Mouse (Mus musculus) right cerebral cortex, postnatal 14 days (tissue): ENCODE data around the gene Eme2.

Experiments
- DNase-seq: peaks from one replicate; pipeline ENCODE4 v3.0.0; 2022

Eme2 gene

DNA sequence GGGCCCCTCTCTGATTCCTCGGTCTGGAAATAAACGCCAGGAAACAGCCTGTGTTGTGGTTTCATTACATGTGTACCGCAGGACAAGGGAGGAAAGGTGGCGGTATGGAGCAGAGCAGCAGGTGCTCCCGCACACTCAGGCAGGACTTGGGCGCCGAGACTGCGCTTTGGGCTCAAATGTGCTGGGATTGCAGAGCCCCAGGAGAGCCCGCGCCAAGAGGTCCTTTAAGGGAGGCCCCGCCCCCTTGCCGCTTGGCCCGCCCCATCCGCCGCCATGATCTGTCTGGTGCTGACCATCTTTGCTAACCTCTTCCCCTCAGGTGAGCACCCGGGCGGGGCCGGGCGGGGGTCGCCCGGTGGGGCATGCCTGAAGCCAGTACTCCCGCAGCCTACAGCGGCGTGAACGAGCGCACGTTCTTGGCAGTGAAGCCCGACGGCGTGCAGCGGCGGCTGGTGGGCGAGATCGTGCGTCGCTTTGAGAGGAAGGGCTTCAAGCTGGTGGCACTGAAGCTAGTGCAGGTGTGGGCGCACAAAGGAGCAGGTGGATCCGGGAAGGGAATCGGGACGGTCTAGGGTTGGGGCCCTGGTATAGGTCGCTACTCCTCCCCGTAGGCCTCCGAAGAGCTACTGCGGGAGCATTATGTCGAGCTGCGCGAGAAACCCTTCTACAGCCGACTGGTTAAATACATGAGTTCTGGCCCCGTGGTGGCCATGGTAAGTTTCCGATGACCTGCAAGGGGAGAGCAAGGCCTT is 1.5 kb upstream of the Eme2 start, which contains the start of gene Nme3:
TSS of gene Nme3 (plus strand) at position 260 of the 752 bp plus-strand sequence.
- peak; percentile 74 for DNase-seq

DNA sequence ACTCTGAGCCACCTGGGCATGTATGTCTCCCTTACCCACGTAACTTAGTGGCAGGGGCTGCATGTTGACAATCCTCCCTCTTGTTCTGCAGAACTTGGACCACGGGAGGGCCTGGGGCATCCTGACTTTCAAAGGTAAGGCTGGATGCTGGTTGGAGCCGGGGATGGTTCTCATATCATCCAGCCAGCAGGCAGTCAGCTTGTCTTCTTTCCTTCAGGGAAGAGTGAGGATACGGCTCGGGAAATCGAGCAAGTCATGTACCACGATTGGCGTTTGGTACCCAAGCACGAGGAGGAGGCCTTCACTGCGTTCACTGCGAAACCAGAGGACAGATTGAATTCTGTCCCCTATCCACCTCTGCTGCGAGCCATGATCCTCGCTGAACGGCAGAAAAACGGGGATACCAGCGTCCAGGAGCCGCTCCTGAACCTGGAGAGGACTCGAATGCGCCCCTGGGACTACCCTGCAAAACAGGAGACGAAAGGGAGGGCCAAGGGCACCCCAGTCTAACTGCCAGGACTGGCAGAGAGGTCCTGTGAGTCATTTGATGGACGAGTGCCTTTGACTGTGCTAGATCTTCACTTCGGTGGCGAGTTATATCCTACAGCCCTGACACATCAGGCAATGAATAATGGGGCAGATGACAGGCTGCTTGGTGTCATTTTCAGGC is 819 bp upstream of the Eme2 start:
- no peak for DNase-seq

DNA sequence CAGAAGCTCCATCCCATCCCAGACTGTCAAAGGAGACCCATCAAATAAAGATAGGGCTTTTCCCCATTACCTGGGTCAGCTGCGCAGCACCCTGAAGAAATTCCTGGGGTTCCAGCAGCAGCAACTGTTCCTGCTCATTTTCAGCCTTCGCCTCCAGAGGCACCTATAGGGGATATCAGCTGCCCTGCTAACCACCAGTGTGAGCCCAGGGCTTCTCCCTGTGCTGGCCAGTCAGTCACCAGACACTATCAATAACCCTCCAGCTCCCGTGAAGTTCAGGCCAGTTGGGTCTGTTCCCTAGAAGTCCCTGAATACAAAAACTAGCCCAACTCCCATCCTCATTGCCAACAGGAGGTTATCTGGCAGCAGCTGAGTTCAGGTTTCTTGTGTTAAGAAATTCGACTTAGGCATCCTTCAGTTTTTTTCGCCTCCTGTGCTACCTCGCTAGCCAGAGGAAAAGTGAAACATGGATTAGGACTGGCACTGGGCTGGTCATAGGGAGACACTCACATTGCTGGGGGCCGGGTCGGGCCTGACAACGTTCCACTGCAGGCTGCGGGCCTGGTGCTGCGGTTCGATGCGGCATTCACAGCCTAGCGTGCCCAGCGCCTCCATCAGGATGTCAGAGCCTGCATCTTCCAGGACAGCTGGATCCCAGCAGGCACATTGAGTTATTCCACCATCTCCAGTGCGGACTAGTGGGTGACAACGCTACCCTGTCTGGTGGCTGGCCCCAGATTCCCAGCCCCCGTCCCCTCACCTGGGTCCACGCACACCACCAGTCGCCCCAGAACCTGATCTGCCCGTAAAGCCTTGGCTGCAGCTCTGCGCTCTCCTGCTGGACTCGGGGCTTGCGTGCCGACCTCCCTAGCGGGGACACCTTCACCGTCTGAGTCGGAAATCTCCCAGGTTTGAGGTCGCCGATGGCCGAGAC is 559 bp downstream of the Eme2 start:
- DNase-seq: no peak

DNA sequence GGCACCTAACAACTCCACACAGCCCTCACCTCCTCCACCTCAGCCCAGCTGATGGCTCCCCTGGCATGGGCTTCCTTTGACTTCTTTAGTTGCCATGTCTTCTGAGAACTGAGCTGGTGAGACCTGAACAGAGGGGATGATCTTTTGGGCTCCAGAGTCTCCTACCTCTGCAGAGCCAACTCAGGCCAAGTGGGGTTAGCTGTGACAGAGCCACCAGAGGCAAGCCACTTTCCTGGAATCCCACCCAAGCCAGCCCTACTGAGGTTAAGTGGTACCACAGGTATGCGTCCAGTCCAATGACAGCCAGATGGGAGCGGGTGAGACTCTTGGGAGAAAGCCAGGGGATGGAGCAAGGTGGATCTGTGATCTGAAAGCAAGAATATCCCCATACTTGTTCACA is 1.6 kb downstream of the Eme2 start:
- no peak for DNase-seq

DNA sequence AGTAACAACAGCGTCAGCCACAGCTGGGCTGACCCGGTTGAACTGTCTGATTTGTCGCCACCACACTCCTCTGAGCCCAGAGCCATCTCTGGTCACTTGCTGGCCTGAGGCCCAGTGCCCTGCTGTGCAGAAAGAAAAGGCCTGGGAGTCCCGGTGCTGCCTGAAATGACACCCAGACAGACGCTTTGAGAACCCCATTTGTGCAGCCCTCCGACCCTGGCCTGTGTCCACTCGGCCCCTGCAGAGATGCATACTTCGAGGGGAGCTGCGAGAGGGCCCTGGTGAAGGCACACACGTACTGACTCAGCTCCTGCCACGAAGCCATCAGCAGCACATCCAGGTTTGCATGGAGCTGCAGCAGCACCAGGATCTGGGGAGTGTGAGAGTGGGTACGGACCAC is 2.1 kb downstream of the Eme2 start:
- no peak for DNase-seq

DNA sequence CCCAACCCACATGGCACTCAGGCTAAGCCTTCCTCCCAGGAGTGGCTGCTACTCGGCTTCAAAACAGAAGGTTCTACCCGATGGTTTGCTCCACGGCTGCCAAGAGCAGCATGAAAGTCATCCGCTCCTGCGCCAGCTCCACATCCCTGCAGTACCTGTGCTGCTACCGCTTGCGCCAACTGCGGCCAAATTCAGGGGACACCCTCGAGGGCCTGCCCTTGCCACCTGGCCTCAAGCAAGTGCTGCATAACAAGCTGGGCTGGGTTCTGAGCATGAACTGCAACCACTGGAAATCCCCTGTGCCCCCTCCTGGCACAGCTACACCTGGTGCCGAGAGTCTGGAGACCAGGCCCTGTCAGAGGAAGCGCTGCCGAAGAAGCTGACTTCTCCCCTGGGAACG is 3.6 kb downstream of the Eme2 start:
- no peak for DNase-seq

DNA sequence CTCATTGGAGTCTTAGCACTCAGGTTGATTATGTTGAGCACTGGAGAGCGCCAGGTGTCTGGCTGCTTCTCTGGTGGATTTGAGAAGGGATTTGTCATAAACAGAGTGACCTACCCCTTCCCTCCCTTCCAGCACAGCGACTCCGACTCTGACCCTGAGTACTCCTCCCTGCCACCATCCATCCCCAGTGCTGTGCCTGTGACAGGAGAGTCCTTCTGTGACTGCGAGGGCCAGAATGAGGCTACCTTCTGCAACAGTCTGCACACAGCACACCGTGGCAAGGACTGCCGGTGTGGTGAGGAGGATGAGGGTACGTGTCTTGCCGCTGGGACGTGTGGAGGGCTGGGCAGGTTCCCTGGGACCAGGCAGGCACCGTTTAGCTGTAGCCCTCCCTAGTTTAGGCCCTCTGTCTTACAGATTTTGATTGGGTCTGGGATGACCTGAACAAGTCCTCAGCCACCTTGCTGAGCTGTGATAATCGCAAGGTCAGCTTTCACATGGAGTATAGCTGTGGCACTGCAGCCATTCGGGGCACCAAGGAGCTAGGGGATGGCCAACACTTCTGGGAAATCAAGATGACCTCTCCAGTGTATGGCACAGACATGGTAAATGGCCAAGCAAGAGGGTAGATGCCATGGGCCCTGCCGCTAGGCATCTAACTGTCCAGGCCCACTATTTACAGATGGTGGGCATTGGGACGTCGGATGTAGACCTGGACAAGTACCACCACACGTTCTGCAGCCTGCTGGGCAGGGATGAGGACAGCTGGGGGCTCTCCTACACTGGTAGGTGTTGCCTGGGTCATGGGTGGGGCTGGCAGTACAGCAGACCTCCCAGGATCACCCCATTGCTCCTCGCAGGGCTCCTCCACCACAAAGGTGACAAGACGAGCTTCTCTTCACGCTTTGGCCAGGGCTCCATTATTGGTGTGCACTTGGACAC is 4.5 kb downstream of the Eme2 start:
- no peak for DNase-seq

DNA sequence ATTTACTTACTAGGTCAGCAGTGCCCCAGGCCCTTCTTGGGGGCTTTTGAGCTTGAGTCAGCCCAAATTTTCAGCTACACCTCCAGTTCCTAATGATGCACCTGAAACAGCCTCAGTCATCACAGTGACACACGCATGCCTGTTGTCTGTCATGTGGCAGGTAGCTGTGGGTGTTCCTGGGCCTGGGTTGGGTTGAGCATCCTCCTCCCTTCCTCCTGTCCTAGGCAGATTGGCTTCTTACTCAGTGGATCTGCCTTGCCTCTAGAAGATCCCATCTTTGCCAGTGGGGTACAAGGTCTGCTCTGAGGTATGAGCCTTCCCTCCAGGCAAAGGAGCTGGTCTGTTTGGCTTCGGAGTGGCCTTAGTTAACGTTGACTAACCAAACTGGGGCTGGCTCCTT is 6.0 kb downstream of the Eme2 start:
- DNase-seq: no peak

DNA sequence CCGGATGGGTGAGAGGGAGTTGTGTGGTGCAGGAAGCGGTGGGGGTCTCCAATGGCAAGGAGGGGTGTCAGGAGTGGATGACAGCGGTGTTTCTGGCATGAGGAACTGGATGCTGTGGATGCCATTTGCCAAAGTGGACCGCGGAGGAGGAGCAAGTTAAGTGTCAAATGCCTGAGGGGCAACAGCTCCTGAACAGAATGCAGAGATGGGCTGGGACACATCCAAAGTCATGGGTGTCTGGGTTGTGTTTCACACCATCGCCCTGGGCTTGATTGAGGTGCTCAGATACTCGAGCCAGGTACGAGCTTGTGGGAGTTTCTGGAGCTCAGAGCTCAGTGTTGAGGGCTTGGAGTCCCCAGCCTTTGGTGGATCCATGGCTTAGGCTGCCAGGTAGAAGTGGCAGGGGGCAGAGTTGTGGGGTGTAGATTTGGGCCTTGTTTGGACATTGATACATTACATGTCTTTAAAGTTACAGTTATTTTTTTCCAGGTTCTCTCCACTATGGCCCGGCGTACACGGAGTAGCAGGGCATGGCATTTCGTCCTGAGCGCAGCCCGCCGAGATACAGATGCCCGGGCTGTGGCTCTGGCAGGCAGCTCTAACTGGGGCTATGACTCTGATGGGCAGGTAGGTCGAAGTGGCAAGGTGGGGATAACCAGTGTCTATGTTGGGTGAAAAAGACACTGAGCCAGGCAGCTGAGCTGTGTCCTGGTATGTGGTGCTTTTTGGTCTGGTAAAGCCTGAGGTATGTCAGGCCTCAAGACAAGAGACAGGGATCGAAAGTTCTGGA is 7.4 kb downstream of the Eme2 start:
- DNase-seq: no peak

DNA sequence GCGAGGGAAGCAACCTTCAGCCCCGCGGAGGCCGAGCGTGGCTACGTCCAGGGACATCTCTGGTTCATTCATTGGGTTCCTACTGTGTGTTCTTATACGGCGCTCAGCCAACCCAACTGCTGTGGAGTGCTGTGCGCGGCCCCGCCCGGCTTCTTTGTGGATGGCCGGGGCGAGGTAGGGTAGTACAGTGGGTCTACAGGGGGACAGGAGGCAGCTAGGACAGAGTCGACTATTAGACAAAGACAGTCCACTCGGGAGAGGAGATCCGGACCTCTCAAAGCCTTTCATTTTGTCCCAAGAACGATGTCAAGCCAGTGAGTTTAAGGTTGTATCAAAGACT is 8.0 kb downstream of the Eme2 start:
- DNase-seq: no peak

DNA sequence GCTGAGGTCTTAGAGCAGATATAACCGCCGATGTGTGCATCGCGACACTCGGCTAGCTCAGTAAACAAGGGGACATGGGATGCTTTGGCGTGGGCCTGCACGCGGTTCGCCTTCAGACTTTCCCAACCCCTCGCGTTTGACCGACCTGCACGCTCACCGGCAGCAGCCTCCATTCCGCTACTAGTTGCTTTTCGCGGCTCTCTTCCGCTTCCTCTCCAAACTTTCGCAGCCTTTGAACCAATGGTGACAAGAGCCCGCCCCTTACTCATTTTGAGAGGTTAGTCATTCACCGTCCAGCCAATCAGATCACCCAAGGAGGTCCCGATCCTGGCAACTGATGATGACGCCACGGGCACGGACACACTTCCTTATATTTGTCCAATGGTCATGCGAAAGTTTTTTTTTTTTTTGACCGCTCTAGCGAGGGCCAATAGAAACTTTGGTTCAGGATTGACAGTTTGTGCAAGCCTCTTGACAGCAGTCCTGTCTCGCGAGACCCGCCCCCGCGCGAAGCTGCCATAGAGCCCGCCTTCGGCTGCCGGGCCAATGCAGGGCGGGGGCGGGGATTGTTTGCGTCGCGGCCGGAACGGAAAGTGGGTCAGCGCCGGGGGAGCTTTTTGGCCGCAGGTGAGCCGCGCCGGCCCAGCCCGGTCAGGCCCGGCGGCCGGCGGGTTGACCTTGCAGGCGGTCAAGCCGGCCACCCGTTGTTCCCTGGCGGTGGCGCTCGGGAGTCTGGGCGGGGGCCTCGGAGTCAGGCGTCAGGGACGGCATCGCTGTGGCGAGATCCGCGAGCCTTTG is 8.6 kb downstream of the Eme2 start, which contains the start of the genes Nubp2 and Spsb3:
TSS of gene Nubp2 (minus strand) at position 216 of the 798 bp plus-strand sequence.
TSS of gene Spsb3 (plus strand) at position 510 of the 798 bp plus-strand sequence.
- DNase-seq: peak; percentile 99

DNA sequence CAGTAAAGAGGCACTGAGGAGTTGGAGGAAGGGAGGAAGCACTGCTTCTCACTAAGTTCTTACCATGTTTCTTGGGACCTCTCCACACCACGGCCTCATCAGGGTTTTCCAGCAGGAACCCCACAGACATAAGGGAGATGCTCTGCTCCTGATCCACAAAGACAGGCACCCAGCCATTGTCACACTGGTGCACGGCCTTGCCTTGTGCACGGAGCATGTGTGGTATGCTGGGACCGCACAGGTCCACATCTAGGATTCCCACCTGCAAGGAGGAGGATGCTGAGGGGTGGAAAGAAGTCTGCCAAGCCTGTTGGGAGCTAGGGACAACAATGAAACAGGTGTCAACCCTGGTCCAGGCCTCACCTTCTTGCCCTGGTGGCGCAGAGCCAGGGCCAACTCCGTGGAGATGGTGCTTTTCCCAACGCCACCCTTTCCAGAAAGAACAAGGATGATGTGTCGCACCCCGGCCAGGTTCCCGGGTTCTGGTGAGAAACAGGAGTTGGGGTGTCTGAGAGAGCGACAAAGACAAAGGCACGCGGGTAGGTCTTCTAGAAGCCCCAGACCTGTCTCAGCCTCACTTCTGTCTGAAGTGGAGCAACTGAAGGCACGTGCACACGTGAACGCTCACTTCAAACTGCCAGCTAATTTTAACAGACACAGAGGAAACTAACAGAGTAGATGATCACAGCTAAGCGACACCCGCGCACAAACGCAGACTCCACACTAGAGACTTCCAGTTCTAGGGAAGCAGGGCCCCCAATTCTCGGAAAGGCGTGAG is 9.3 kb downstream of the Eme2 start:
- no peak for DNase-seq

DNA sequence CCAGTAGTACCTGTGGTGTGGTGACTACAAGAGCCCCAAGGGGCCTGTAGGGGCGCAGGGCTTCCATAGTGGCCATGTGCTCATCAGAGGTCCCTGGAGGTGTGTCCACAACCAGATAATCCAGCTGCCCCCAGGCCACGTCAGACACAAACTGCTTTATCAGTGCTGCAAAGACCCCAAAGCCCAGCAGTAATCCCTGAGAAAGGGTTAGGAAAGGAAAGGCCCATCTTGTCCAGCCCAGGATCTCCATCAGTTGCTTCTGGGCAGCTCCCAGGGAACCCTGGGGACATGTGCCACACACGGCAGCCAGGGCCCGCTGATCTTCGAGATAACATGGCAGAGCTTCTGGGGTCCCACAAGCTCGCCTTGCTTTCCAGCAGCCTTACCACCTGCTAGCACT is 10.5 kb downstream of the Eme2 start:
- no peak for DNase-seq

DNA sequence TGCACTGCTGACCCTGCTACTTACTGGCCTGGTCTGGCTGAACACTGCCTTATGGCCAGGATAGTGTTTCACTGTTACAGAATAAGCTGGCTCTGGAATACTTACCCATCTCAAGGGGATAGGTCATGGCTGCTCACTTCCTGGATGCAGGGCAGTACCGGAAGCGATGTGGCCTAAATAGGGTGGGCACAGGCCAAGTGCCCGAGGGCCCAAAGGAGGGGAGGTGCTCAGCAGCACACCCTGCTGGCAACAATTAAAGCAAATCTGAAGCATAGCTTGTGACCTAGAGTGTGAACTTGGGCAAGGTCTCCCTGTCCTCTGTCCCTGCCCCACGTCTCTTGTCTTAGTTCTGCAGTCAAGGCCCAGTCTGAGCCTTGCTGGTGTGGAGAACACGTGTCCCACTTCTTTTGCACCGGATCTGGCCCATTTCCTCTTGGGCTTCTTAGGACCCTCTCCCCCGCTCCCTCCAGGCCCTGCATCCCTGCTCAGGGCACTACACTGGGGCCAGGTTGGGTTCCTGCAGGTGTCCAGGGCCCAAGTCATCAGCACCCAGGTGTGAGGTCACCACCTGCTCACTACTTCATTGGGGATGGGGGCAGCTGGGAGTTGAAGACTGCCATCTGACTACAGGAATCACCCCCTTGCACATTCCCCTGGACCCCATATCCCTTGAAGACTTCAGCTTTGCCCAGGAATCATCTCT is 13.0 kb downstream of the Eme2 start:
- DNase-seq: no peak

DNA sequence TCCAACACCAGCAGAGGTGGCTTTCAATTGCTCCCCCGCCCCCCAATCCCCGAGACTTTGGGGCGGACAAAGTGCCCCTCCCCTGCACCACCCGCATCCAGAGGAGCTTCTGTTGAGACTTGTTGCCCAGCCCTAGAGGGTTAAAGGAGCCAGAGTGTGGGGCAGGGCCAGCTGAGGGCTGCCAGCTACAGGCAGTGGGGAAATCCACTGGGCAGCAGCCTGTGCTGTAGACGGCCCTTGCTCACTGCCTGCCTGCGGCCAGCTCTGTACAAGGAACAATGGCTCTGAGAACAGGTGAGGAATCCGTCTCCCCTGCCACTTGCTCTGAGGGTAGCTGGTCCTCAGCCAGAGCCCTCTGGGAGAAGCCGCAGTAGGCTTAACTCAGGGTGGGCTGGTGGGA is 16.4 kb downstream of the Eme2 start:
- DNase-seq: no peak

DNA sequence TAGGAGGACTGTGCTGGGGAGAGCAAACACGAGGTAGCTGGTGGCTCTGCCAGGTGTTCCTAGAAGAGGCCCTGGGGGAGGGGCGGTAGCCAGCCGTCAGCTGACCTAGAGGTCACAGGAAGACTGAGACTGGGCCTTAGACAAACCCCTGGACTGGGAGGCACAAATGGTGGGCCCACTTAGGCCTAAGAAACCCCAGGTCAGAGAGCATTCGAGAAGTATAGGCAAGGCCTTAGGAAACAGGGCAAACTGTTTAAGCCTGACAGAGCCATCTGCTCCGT is 16.8 kb downstream of the Eme2 start:
- no peak for DNase-seq

DNA sequence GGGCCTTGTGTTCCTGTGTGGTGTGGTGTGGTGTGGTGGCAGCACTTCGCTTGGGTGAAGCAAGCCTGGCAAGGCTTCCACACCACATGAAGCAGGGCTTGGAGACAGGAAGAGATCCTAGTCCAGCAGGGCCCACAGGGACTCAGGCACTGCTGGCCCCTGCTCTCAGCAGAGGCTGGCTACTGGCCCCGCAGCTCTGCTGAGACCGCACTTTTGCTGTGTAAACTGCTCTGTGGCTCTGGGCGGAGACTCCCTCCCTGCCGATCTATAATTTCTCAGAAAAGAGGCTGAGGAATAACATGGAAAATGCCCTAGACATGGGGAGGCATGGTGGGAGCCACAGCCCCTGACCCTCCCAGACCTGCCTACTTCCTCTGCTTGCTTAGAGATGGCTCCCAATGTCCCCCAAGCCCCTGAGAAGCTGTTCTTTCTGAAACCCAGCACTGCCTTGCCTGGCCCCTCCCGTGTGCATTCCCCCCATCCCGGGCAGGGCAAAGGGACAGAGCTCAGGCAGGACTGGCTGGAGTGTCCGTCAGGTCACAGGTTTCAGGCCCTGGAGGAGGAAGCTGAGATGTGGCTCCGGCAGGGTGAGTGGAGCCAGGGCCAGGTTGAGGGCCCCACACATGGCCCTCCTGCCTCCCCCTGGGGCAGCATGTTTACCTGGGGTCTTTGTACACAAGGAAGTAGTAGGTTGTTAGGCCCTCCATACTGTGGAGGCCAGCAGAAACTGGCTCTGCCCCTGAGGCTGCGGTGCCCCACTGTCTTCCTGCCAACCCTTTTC is 17.4 kb downstream of the Eme2 start:
- DNase-seq: no peak

DNA sequence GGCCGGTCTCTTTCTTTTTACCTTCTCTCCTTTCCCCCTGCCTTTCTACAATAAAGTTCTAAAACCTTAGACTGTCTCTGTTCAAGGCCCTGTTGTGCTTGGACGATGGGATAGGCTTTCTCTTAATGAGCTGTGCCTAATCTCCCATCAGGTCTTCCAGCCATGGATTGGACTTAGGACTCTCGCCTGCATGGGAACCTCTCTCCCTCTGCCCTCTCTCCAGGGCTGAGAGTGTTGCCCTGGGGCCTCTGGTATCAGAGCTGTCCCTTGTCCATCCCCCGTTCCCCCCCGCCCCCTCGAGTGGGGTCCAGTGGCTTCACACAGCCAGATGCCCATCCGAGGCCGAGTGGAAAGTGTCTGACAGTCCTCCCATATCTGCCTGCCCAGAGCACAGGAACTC is 19.9 kb downstream of the Eme2 start:
- no peak for DNase-seq

DNA sequence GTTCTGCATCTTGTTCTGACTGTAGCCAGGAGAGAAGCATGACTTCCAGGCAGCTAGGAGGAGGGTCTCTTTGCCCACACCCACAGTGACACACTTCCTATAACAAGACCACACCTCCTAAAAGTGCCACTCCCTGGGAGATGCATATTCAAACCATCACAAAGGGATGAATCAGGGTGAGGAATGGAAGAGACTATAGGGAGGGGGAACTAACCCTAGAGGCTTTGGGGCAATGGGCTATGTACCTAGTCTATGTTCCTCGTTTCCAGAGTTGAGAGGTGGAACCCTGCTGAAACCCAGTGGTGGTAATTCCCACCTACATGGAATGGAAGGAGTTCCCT is 20.5 kb downstream of the Eme2 start:
- DNase-seq: no peak
